ENCODE assay signal across 15 mouse cellular contexts in genomic region chr9:67165486-67165885, GRCm38 (mm10).
"Had no signal": no experiment of that assay in that cellular context is flagged by ENCODE, and none has a peak within 500 bp of the region (broad histone marks: within the 10 kb centered on the region; RNA-seq: fewer than 3 reads in every experiment).

No protein-coding gene starts in this region.

- DNase-seq: cerebellum, adult 9-11 months; cerebellum, postnatal 10 days; cerebellum, postnatal 14 days; cerebellum, postnatal 25 days; cerebellum, postnatal 36 days; embryo, embryonic 11 days; forebrain, postnatal 0 days; gastrocnemius, adult 2 months; gastrocnemius, postnatal 10 days; gastrocnemius, postnatal 14 days; gastrocnemius, postnatal 25 days; gastrocnemius, postnatal 36 days; heart, adult 11 months; heart, adult 18-20 months; heart, adult 2 months had no signal
